Mouse (Mus musculus) spleen, embryonic (tissue): ENCODE data around the gene Svbp.

Experiments used
- CTCF ChIA-PET: fragments of 350-600 bp; sonication (Branson Sonifier 250); formaldehyde crosslinking; loops from one replicate; lab custom pipeline; 2022; lab: Charles Lee

Gene Svbp

GRCm38 (mm10) chr4:119189864-119190263, 5.2 kb upstream of the Svbp start, which contains the start of gene Ermap:
Gene Ermap, minus strand, starts transcription at chr4:119190011.
- CTCF ChIA-PET, result interaction anchor here (0.6 to 0.7 kb wide), 2 partner anchors 17 to 543 kb away, joined by 3 read pairs; no protein-coding TSS in a partner anchor

- CTCF ChIA-PET, result interaction anchor here (0.7 kb wide), 1 partner anchor 60 kb away, joined by 3 read pairs; no protein-coding TSS in a partner anchor
Observed at GRCm38 (mm10) chr4:119190618-119191017, 4.5 kb upstream of the Svbp start.

- CTCF ChIA-PET, result interaction anchor here (0.7 kb wide), 1 partner anchor 60 kb away, joined by 3 read pairs; no protein-coding TSS in a partner anchor
Observed at GRCm38 (mm10) chr4:119191273-119191672, 3.8 kb upstream of the Svbp start.

- CTCF ChIA-PET, result interaction anchor here (0.7 to 1.2 kb wide), 4 partner anchors 8 to 53 kb away, joined by 3 to 8 read pairs (median 4); no protein-coding TSS in a partner anchor
Observed at GRCm38 (mm10) chr4:119192757-119193156, 2.3 kb upstream of the Svbp start.

- CTCF ChIA-PET, result interaction anchor here (0.5 to 0.9 kb wide), 4 partner anchors 136 to 773 kb away, joined by 3 to 5 read pairs (median 4); no protein-coding TSS in a partner anchor
Observed at GRCm38 (mm10) chr4:119195582-119196320, 645 bp downstream of the Svbp start.

- CTCF ChIA-PET, result interaction anchor here (0.8 kb wide), 1 partner anchor 194 kb away, joined by 11 read pairs; no protein-coding TSS in a partner anchor
Observed at GRCm38 (mm10) chr4:119198105-119198504, 3.0 kb downstream of the Svbp start.

GRCm38 (mm10) chr4:119204672-119205071, 9.6 kb downstream of the Svbp start:
- CTCF ChIA-PET, result no interaction called here

GRCm38 (mm10) chr4:119216667-119217066, 21.6 kb downstream of the Svbp start:
- CTCF ChIA-PET, result no interaction called here

GRCm38 (mm10) chr4:119218169-119218568, 23.1 kb downstream of the Svbp start, which contains the start of gene Tmem269:
Gene Tmem269, minus strand, starts transcription at chr4:119218217.
- CTCF ChIA-PET, result interaction anchor here (0.8 kb wide), 1 partner anchor 20 kb away, joined by 5 read pairs; no protein-coding TSS in a partner anchor

- CTCF ChIA-PET, result interaction anchor here (0.7 kb wide), 3 partner anchors 9 to 122 kb away, joined by 3 to 20 read pairs (median 4); partner anchors contain the start of genes AU022252 and P3h1
Observed at GRCm38 (mm10) chr4:119223696-119224095, 28.6 kb downstream of the Svbp start.

GRCm38 (mm10) chr4:119224534-119224933, 29.4 kb downstream of the Svbp start:
- CTCF ChIA-PET, result no interaction called here

GRCm38 (mm10) chr4:119225719-119226118, 30.6 kb downstream of the Svbp start:
- CTCF ChIA-PET, result no interaction called here

GRCm38 (mm10) chr4:119226751-119227150, 31.6 kb downstream of the Svbp start:
- CTCF ChIA-PET, result no interaction called here

GRCm38 (mm10) chr4:119232410-119233255, 37.5 kb downstream of the Svbp start, which contains the start of the genes AU022252 and P3h1:
Gene AU022252, minus strand, starts transcription at chr4:119232712.
Gene P3h1, plus strand, starts transcription at chr4:119232915.
- CTCF ChIA-PET, result interaction anchor here (0.8 kb wide), 1 partner anchor 9 kb away, joined by 20 read pairs; no protein-coding TSS in a partner anchor

- CTCF ChIA-PET, result no interaction called here
Observed at GRCm38 (mm10) chr4:119233256-119233901, 38.3 kb downstream of the Svbp start.

GRCm38 (mm10) chr4:119234348-119234747, 39.2 kb downstream of the Svbp start:
- CTCF ChIA-PET, result no interaction called here

GRCm38 (mm10) chr4:119238661-119239060, 43.6 kb downstream of the Svbp start:
- CTCF ChIA-PET, result interaction anchor here (0.9 to 1.1 kb wide), 2 partner anchors 21 to 101 kb away, joined by 4 to 5 read pairs; partner anchors contain the start of gene Tmem269

GRCm38 (mm10) chr4:119239181-119239682, 44.1 kb downstream of the Svbp start:
- CTCF ChIA-PET, result interaction anchor here (0.9 to 1.1 kb wide), 2 partner anchors 22 to 100 kb away, joined by 4 to 5 read pairs; partner anchors contain the start of gene Tmem269

GRCm38 (mm10) chr4:119241664-119242063, 46.6 kb downstream of the Svbp start:
- CTCF ChIA-PET, result no interaction called here

GRCm38 (mm10) chr4:119242571-119242970, 47.5 kb downstream of the Svbp start:
- CTCF ChIA-PET, result no interaction called here
